Mouse (Mus musculus) cerebellum, postnatal 14 days (tissue): ENCODE measurements around the gene Gm11168.
"Not testable (repeated sequence)": the region's sequence is repeated elsewhere in the genome, so short reads cannot be mapped to it uniquely, and the experiment has no call there.

Source experiments
- DNase-seq, 2 experiments: peaks; one replicate each; pipeline ENCODE4 v3.0.0; 2021; ENCODE audit warnings: mixed read lengths in 2 of 2

The Gm11168 gene

DNA sequence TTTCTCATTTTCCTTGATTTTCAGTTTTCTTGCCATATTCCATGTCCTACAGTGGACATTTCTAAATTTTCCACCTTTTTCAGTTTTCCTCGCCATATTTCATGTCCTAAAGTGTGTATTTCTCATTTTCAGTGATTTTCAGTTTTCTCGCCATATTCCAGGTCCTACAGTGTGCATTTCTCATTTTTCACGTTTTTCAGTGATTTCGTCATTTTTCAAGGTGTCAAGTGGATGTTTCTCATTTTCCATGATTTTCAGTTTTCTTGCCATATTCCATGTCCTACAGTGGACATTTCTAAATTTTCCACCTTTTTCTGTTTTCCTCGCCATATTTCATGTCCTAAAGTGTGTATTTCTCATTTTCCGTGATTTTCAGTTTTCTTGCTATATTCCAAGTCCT is 22.5 kb downstream of the Gm11168 start:
- peak; percentile 40 to 51 for DNase-seq

GRCm38 (mm10) chr9:3026136-3026535 is 23.0 kb downstream of the Gm11168 start:
- not testable (repeated sequence) for DNase-seq

GRCm38 (mm10) chr9:3026741-3027140 is 23.6 kb downstream of the Gm11168 start:
- not testable (repeated sequence) for DNase-seq

DNA sequence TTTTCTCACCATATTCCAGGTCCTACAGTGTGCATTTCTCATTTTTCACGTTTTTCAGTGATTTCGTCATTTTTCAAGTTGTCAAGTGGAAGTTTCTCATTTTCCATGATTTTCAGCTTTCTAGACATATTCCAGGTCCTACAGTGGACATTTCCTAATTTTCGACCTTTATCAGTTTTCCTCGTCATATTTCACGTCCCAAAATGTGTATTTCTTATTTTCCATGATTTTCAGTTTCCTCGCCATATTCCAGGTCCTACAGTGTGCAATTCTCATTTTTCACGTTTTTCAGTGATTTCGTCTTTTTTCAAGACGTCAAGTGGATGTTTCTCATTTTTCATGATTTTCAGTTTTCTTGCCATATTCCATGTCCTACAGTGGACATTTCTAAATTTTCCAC is 24.1 kb downstream of the Gm11168 start:
- not testable (repeated sequence) for DNase-seq

DNA sequence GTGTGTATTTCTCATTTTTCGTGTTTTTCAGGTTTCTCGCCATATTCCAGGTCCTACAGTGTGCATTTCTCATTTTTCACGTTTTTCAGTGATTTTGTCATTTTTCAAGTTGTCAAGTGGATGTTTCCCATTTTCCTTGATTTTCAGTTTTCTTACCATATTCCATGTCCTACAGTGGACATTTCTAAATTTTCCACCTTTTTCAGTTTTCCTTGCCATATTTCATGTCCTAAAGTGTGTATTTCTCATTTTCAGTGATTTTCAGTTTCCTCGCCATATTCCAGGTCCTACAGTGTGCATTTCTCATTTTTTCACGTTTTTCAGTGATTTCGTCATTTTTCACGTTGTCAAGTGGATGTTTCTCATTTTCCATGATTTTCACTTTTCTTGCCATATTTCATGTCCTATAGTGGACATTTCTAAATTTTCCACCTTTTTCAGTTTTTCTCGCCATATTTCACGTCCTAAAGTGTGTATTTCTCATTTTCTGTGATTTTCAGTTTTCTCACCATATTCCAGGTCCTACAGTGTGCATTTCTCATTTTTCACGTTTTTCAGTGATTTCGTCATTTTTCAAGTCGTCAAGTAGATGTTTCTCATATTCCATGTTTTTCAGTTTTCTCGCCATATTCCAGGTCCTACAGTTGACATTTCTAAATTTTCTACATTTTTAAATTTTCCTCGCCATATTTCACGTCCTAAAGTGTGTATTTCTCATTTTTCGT is 26.3 kb downstream of the Gm11168 start:
- DNase-seq = peak; percentile 7 to 11

DNA sequence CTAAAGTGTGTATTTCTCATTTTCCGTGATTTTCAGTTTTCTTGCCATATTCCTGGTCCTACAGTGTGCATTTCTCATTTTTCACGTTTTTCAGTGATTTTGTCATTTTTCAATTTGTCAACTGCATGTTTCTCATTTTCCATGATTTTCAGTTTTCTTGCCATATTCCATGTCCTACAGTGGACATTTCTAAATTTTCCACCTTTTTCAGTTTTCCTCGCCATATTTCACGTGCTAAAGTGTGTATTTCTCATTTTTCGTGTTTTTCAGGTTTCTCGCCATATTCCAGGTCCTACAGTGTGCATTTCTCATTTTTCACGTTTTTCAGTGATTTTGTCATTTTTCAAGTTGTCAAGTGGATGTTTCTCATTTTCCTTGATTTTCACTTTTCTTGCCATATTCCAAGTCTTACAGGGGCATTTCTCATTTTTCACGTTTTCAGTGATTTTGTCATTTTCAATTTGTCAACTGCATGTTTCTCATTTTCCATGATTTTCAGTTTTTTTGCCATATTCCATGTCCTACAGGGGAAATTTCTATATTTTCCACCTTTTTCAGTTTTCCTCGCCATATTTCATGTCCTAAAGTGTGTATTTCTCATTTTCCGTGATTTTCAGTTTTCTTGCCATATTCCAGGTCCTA is 27.7 kb downstream of the Gm11168 start:
- DNase-seq = peak in 1 of 2 experiments; percentile 26

- DNase-seq = not testable (repeated sequence)
Measured at GRCm38 (mm10) chr9:3034299-3034698, 31.2 kb downstream of the Gm11168 start, which contains the start of gene Gm17535. Gm17535 (plus strand) TSS chr9:3034599.

DNA sequence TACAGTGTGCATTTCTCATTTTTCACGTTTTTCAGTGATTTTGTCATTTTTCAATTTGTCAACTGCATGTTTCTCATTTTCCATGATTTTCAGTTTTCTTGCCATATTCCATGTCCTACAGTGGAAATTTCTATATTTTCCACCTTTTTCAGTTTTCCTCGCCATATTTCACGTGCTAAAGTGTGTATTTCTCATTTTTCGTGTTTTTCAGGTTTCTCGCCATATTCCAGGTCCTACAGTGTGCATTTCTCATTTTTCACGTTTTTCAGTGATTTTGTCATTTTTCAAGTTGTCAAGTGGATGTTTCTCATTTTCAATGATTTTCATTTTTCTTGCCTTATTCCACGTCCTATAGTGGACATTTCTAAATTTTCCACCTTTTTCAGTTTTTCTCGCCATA is 33.4 kb downstream of the Gm11168 start, which contains the start of gene Gm10715:
Gene Gm10715 (plus strand): TSS at position 301 of the 400 bp plus-strand sequence.
- DNase-seq = not testable (repeated sequence)

DNA sequence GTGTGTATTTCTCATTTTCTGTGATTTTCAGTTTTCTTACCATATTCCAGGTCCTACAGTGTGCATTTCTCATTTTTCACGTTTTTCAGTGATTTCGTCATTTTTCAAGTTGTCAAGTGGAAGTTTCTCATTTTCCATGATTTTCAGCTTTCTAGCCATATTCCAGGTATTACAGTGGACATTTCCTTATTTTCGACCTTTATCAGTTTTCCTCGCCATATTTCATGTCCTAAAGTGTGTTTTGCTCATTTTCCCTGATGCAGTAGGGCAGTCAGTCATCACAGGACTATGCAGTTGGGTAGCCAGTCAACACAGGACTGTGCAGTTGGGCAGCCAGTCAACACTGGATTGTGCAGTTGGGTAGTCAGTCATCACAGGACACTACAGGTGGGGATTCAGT is 35.0 kb downstream of the Gm11168 start:
- not testable (repeated sequence) for DNase-seq
